Mouse (Mus musculus): ENCODE measurements around the gene Ankib1. TPM values are rescaled to one million over a fixed set of nuclear protein-coding genes. Genes with fewer than 3 reads are reported as not detected.
A peak's percentile ranks its signal among the peaks of the same experiment; 100 is the strongest.

The Ankib1 gene
- total and polyA plus RNA-seq, 3 experiments: 14.5 to 19.5 TPM; not detected in 1

GRCm38 (mm10) chr5:3845026-3845425 lies 42.3 kb upstream of the Ankib1 start, which contains the start of gene Lrrd1:
Lrrd1 (plus strand) TSS chr5:3845173.
- Histone ChIP-seq H3K4me3 (ENCODE audit: control insufficient read depth in 1 of 2, insufficient read depth in 1 of 2, low read depth in 2 of 2, low read length in 2 of 2) (no peak within 1 kb of the TSS), H3K79me2 (ENCODE audit: control insufficient read depth, insufficient read depth, low read length, poor library complexity) (no peaks in the 10 kb centered on the region), H3K27me3 (ENCODE audit: control insufficient read depth in 1 of 2, insufficient read depth in 2 of 2, low read length in 2 of 2) (no peaks in the 10 kb centered on the region), H3K9ac (ENCODE audit: control insufficient read depth, low read depth, low read length, poor library complexity, severe bottlenecking) (no peak within 1 kb of the TSS), H3K27ac (ENCODE audit: control insufficient read depth, low read depth, low read length) (no peak within 1 kb of the TSS), H3K36me3 (ENCODE audit: control insufficient read depth in 1 of 2, insufficient read depth in 2 of 2, low read length in 2 of 2) (peaks cover 0 to 8% of the 10 kb centered on the region in 2 experiments; a peak in 2 of 4 replicates), H3K4me1 (ENCODE audit: control insufficient read depth in 1 of 2, insufficient read depth in 2 of 2, low read length in 2 of 2) (no peaks in the 10 kb centered on the region), H3K9me3 (replicated peaks; ENCODE audit: insufficient read depth, low read length) (no peaks in the 10 kb centered on the region)
- DNase-seq (ENCODE audit: low read depth, low spot score): no peak
- TF ChIP-seq NELFE (IDR thresholded peaks at IDR 0.05; ENCODE audit: low read depth, low read length) (no peak), NRF1 (IDR thresholded peaks at IDR 0.05; ENCODE audit: insufficient read depth, low read depth, low read length, poor library complexity, severe bottlenecking) (no peak), ETS1 (IDR thresholded peaks at IDR 0.05; ENCODE audit: low read depth, low read length) (no peak), UBTF (IDR thresholded peaks at IDR 0.05; ENCODE audit: borderline replicate concordance, insufficient read depth, low read depth, low read length) (no peak), ZC3H11A (IDR thresholded peaks at IDR 0.05; ENCODE audit: low read depth, low read length) (no peak), RAD21 (IDR thresholded peaks at IDR 0.05; ENCODE audit: low read depth, low read length) (no peak), MEF2A (IDR thresholded peaks at IDR 0.05; ENCODE audit: extremely low read depth, insufficient replicate concordance, low read depth, low read length, poor library complexity, severe bottlenecking) (no peak), CHD1 (IDR thresholded peaks at IDR 0.05; ENCODE audit: low read depth, low read length) (no peak), TBP (IDR thresholded peaks at IDR 0.05; ENCODE audit: low read depth, low read length) (no peak), BHLHE40 (IDR thresholded peaks at IDR 0.05; ENCODE audit: borderline replicate concordance, low read depth, low read length) (no peak), MYC (IDR thresholded peaks at IDR 0.05; ENCODE audit: low read depth, low read length) (no peak), POLR2AphosphoS2 (IDR thresholded peaks at IDR 0.05; ENCODE audit: low read length) (no peak), GABPA (IDR thresholded peaks at IDR 0.05; ENCODE audit: low read depth, low read length) (no peak), MAX (IDR thresholded peaks at IDR 0.05; ENCODE audit: low read length) (no peak), USF2 (IDR thresholded peaks at IDR 0.05; ENCODE audit: borderline replicate concordance in 1 of 2, insufficient read depth in 1 of 2, low read depth in 1 of 2, low read length in 2 of 2) (no peak), ZMIZ1 (IDR thresholded peaks at IDR 0.05; ENCODE audit: low read depth, low read length) (no peak), ELF1 (IDR thresholded peaks at IDR 0.05; ENCODE audit: low read depth, low read length) (no peak)

- H3K36me3 ChIP-seq (ENCODE audit: control insufficient read depth in 1 of 2, insufficient read depth in 2 of 2, low read length in 2 of 2): peaks cover 16 to 25% of the 10 kb centered on the region in 2 experiments
- TF ChIP-seq MXI1 (IDR thresholded peaks at IDR 0.05; ENCODE audit: low read depth, low read length): peak; percentile 45; the same call in 1 of the 2 replicates
- TF ChIP-seq ELF1 (IDR thresholded peaks at IDR 0.05; ENCODE audit: low read depth, low read length): no peak
- no peak for TF ChIP-seq HCFC1 (IDR thresholded peaks at IDR 0.05; ENCODE audit: low read depth, low read length)
- no peak for TF ChIP-seq TBP (IDR thresholded peaks at IDR 0.05; ENCODE audit: low read depth, low read length)
- no peak for TF ChIP-seq USF1 (IDR thresholded peaks at IDR 0.05; ENCODE audit: low read depth, low read length)
- TF ChIP-seq ETS1 (IDR thresholded peaks at IDR 0.05; ENCODE audit: low read depth, low read length): peak; percentile 47
- TF ChIP-seq SIN3A (IDR thresholded peaks at IDR 0.05; ENCODE audit: low read length): no peak
- peak; percentile 84; the same call in 1 of the 2 replicates for TF ChIP-seq MYC (IDR thresholded peaks at IDR 0.05; ENCODE audit: low read depth, low read length)
- no peak for TF ChIP-seq POLR2AphosphoS5 (IDR thresholded peaks at IDR 0.05; ENCODE audit: borderline replicate concordance, low read depth, low read length)
- TF ChIP-seq E2F4 (IDR thresholded peaks at IDR 0.05; ENCODE audit: borderline replicate concordance, low read depth, low read length): no peak
- no peak for TF ChIP-seq NELFE (IDR thresholded peaks at IDR 0.05; ENCODE audit: low read depth, low read length)
- no peak for TF ChIP-seq KAT2A (conservative IDR thresholded peaks at IDR 0.05; ENCODE audit: low read depth, low read length)
- TF ChIP-seq GATA1 (IDR thresholded peaks at IDR 0.05; ENCODE audit: low read depth, low read length): peak; percentile 61
- TF ChIP-seq CHD1 (IDR thresholded peaks at IDR 0.05; ENCODE audit: low read depth, low read length): no peak
- TF ChIP-seq ZC3H11A (IDR thresholded peaks at IDR 0.05; ENCODE audit: low read depth, low read length): no peak
- no peak for TF ChIP-seq RAD21 (IDR thresholded peaks at IDR 0.05; ENCODE audit: low read depth, low read length)
- TF ChIP-seq ZMIZ1 (IDR thresholded peaks at IDR 0.05; ENCODE audit: low read depth, low read length): no peak
- TF ChIP-seq USF2 (IDR thresholded peaks at IDR 0.05; ENCODE audit: borderline replicate concordance in 1 of 2, insufficient read depth in 1 of 2, low read depth in 1 of 2, low read length in 2 of 2): no peak
- peak; percentile 46; the same call in 1 of the 2 replicates for TF ChIP-seq GABPA (IDR thresholded peaks at IDR 0.05; ENCODE audit: low read depth, low read length)
- no peak for TF ChIP-seq MEF2A (IDR thresholded peaks at IDR 0.05; ENCODE audit: extremely low read depth, insufficient replicate concordance, low read depth, low read length, poor library complexity, severe bottlenecking)
- TF ChIP-seq ZKSCAN1 (IDR thresholded peaks at IDR 0.05; ENCODE audit: low read depth, low read length): no peak
- no peak for TF ChIP-seq POLR2A (IDR thresholded peaks at IDR 0.05; ENCODE audit: control insufficient read depth in 1 of 2, insufficient read depth in 1 of 2, low read depth in 1 of 2, low read length in 2 of 2, poor library complexity in 1 of 2)
- no peak for TF ChIP-seq ZNF384 (IDR thresholded peaks at IDR 0.05; ENCODE audit: low read depth, low read length)
- no peak for TF ChIP-seq POLR2AphosphoS2 (IDR thresholded peaks at IDR 0.05; ENCODE audit: low read length)
Measured at GRCm38 (mm10) chr5:3834107-3834506, 31.4 kb upstream of the Ankib1 start.

More at GRCm38 (mm10) chr5:3834107-3834506, 31.4 kb upstream of the Ankib1 start:
- Histone ChIP-seq H3K27ac (ENCODE audit: control insufficient read depth, low read depth, low read length) (peak overlapping the region; percentile 63), H3K9ac (ENCODE audit: control insufficient read depth, low read depth, low read length, poor library complexity, severe bottlenecking) (no peak overlapping the region), H3K4me3 (ENCODE audit: control insufficient read depth in 1 of 2, insufficient read depth in 1 of 2, low read depth in 2 of 2, low read length in 2 of 2) (no peak overlapping the region), H3K4me1 (ENCODE audit: control insufficient read depth in 1 of 2, insufficient read depth in 2 of 2, low read length in 2 of 2) (peaks cover 3 to 7% of the 10 kb centered on the region in 2 experiments), H3K79me2 (ENCODE audit: control insufficient read depth, insufficient read depth, low read length, poor library complexity) (no peaks in the 10 kb centered on the region), H3K27me3 (ENCODE audit: control insufficient read depth in 1 of 2, insufficient read depth in 2 of 2, low read length in 2 of 2) (no peaks in the 10 kb centered on the region), H3K9me3 (replicated peaks; ENCODE audit: insufficient read depth, low read length) (no peaks in the 10 kb centered on the region)
- DNase-seq (ENCODE audit: low read depth, low spot score): peak; percentile 69
